Mouse (Mus musculus) kidney, adult 2 months (tissue): ENCODE results near the gene Tmem262. TPM values are rescaled to one million over a fixed set of nuclear protein-coding genes. Genes with fewer than 3 reads are reported as not detected.
"Not testable (repeated sequence)": the region's sequence is repeated elsewhere in the genome, so short reads cannot be mapped to it uniquely, and the experiment has no call there.

Experiments used
- DNase-seq: peaks from one replicate; pipeline ENCODE4 v3.0.0; 2021
- H3K27ac ChIP-seq: fragments of 200-500 bp; 2 replicates; pipeline ENCODE4 v1.5.1; 2012; ENCODE audit warnings: low read depth, low read length, control low read depth, inconsistent platforms; ENCODE audit not compliant: insufficient read depth
- H3K27me3 ChIP-seq: fragments of 200-500 bp; replicated peaks from 2 replicates; pipeline ENCODE4 v1.6.1; 2012; ENCODE audit warnings: mild to moderate bottlenecking, moderate library complexity, low read length, inconsistent platforms; ENCODE audit not compliant: control insufficient read depth, insufficient read depth
- H3K36me3 ChIP-seq: fragments of 200-500 bp; 2 replicates; pipeline ENCODE4 v1.6.1; 2012; ENCODE audit warnings: mild to moderate bottlenecking, moderate library complexity, low read length, inconsistent platforms; ENCODE audit not compliant: control insufficient read depth, insufficient read depth
- H3K4me1 ChIP-seq: fragments of 200-500 bp; 2 replicates; pipeline ENCODE4 v1.6.1; 2011; ENCODE audit warnings: low read length; ENCODE audit not compliant: control insufficient read depth, insufficient read depth
- H3K4me3 ChIP-seq: fragments of 200-500 bp; 2 replicates; pipeline ENCODE4 v1.5.1; 2011; ENCODE audit warnings: mild to moderate bottlenecking, low read depth, low read length, control low read depth; ENCODE audit not compliant: insufficient read depth
- CTCF ChIP-seq: fragments of 200-500 bp; conservative IDR thresholded peaks from 2 replicates; pipeline ENCODE4 v1.5.1; 2011; ENCODE audit warnings: low read depth, mild to moderate bottlenecking, control low read depth, low read length, moderate library complexity, mixed read lengths; ENCODE audit not compliant: insufficient read depth, insufficient read length
- POLR2A ChIP-seq: fragments of 200-500 bp; IDR thresholded peaks from one replicate; pipeline ENCODE4 v1.6.1; 2011; ENCODE audit warnings: low read depth, low read length, control low read depth
- WGBS: fragments of 180-500 bp; shearing (Covaris S2); methylation state at CpG from one replicate; pipeline ENCODE4 v1.1.7; 2018; 5-methylcytosine and 5-hydroxymethylcytosine counted together
- polyA plus RNA-seq: library from polyadenylated mRNA; depleted of rRNA; stranded (reverse); fragments of >200 nt; gene quantifications from 2 replicates; pipeline ENCODE4 v1.2.3, GENCODE M21; 2012

Tmem262 gene
- polyA plus RNA-seq, 1 experiment: 0.58 TPM

DNA sequence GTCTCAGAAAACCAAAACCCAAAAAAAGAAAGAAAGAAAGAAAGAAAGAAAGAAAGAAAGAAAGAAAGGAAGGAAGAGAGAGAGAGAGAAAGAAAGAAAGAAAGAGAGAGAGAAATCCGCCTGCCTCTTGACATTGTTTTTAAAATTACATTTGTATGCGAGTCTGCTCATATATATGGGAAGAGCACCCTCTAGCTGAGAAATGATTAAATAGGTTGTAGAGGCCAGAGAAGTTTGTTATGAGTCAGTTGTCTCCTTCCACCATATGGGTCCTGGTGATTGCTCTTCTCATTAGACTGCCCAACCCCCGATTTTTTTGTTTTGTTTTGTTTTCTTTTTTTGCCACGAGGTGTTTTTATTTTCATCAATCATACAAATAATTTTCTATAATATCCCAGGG, 35.7 kb upstream of the Tmem262 start:
- not testable (repeated sequence) for H3K27ac ChIP-seq, H3K4me3 ChIP-seq, H3K36me3 ChIP-seq, DNase-seq, H3K27me3 ChIP-seq
- peaks cover 12% of the 10 kb centered on the region; the same call in 1 of the 2 replicates for H3K4me1 ChIP-seq
- TF ChIP-seq CTCF: 0 out of 2 replicates have a peak, but pooled peaks have one; percentile 10
- WGBS: 42% methylated on average over 4 of the region's 4 CpGs

DNA sequence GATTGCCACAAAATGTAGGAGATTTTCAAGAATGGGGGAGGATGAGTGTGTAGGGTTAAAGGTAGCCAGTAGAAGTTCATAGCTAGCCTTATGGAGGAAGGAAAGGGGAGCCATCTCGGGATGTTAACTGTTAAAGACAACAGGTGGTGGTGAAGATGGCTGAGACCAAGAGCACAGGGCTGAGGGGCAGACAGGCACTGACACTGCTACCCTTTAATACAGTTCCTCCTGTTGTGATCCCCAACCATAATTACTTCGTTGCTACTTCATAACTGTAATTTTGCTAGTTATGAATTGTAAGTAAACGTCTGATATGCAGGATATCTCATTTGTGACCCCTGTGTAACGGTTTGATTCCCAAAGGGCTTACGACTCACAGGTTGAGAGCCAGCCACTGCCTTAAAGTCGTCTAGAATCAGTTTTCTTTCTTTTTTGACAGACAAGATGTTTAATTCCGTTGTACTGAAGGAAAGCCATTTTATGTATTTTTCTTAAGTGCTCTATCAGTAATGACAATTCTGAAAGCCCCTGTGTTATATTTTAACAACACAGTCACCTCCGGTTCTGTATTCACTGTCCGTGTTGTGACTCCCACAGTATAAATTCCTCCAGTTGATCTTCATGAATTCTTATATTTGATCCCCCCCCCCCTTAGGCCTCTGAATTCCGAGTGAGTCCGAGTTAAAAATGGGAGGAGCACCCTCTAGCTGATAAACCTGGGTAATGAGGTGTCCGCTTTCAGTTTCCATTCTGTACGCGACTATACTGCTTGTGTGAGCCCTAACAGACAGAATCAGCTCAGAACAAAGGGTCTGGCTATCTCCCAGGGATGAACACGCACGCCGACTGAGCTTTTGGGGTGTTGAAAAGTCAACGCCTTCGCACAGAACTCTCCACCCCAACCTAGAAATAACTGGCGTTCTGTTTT, 34.2 kb upstream of the Tmem262 start:
- no peak for DNase-seq
- H3K27me3 ChIP-seq: no peaks in the 10 kb centered on the region
- peak overlapping the region; percentile 94 for H3K27ac ChIP-seq
- H3K4me1 ChIP-seq: peaks cover 12% of the 10 kb centered on the region; the same call in 1 of the 2 replicates
- TF ChIP-seq POLR2A: no peak
- no peak for TF ChIP-seq CTCF
- 13% methylated on average over 20 of the region's 20 CpGs for WGBS
- peak overlapping the region; percentile 80 for H3K4me3 ChIP-seq
- H3K36me3 ChIP-seq: no peaks in the 10 kb centered on the region; the same call in 1 of the 2 replicates

DNA sequence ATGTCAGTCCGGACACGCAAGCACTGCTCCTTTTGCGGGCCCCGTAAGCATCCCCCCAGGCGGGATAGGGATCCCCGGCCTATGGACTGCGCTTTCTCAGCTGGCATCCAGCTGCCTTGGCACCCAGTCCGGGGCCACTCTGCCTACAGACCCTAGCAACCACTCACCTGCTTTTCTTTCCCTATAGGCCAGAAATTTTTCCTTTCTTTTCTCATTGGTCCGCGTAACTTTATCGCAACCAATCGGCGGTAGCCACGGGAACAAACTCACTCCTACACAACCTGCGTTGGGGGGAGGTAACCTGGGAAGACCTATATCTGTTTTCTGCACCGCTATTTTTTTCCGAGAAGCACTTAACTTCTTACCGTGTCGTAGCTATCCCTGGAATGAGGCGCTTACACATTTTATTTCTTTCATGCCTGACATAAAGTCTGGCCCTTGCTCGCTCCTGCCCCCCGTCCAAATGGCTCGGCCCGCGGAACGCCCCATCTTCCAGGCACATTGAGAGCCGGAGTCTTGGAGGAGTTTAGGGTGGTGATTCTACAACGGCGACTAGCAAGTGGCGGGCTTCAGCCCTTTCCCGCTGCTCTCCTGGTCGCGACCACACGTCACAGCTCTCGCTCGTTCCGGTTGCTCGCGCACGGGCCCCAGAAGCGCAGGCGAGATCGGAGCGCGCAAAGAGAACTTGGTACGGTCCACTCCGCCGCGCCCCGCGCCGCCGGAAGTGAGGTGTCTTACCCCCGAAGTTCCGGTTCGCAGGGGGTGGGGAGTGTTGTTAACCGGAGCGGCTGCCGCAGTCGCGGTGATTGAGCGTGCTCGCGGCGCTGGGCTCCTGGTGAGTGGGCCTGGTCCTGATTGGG, 33.3 kb upstream of the Tmem262 start, which contains the start of gene Syvn1:
Gene Syvn1, plus strand, starts transcription at position 283 of the 860 bp plus-strand sequence.
- Histone ChIP-seq H3K4me1 (peaks cover 12% of the 10 kb centered on the region; the same call in 1 of the 2 replicates), H3K4me3 (peak within 1 kb of the TSS; percentile 80), H3K36me3 (no peaks in the 10 kb centered on the region; the same call in 1 of the 2 replicates), H3K27ac (peak within 1 kb of the TSS; percentile 94), H3K27me3 (no peaks in the 10 kb centered on the region)
- WGBS: under 1% methylated on average over 65 of the region's 65 CpGs
- DNase-seq: peak; percentile 98
- peak; percentile 57 for TF ChIP-seq POLR2A
- no peak for TF ChIP-seq CTCF

DNA sequence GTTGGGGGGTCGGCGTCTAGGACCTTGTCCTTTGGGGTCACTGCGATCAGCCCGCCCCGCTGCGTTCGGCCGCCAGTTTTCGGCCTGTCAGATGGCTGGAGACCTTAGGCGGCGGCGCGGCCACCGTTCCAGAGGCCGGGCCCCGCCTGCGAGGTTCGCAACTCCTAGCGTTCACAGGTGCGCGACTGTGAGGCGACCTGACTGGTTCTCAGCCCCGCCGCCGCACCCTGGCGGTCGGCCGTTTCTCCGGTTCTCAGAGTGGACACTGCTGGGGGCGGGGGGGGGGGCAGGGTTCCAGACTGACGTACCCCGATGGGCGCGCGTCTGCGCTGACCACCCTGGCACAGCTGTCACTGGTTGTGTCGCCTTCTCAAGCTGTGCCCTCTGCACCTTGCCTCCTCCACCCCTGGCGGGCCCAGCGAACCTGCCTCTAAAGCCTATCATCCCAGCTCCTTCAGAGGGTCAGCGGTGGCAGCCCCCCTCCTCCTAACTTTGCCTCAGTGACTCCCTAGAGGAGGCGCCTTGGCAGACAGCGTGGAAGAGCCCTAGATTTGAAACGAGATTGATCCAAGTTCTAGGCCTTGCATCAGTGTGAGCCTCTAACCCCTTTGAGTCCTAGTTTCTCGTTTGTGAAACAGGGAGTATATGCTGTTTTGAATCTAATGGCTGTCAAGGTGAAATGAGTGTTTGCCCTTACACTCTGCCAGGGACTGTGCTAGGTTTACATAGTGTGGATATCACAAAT, 32.5 kb upstream of the Tmem262 start:
- WGBS: under 1% methylated on average over 44 of the region's 44 CpGs
- DNase-seq: no peak
- H3K27me3 ChIP-seq: no peaks in the 10 kb centered on the region

DNA sequence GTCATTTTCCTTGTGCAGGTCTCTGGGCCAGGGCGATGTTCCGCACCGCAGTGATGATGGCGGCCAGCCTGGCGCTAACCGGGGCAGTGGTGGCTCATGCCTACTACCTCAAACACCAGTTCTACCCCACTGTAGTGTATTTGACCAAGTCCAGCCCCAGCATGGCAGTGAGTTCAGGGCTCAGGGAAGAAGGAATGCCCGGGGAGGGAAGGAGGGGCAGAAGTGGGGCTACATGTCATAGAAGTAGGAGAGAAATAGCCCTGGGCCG, 32.0 kb upstream of the Tmem262 start:
- TF ChIP-seq POLR2A (no peak), CTCF (no peak)
- Histone ChIP-seq H3K4me1 (peaks cover 12% of the 10 kb centered on the region; the same call in 1 of the 2 replicates), H3K36me3 (peaks cover 1% of the 10 kb centered on the region), H3K27ac (no peak overlapping the region), H3K27me3 (no peaks in the 10 kb centered on the region), H3K4me3 (peak overlapping the region; percentile 80)
- no peak for DNase-seq
- WGBS: 75% methylated on average over 8 of the region's 8 CpGs

More for the DNA sequence above, 32.5 kb upstream of the Tmem262 start:
- H3K4me1 ChIP-seq: peaks cover 12% of the 10 kb centered on the region; the same call in 1 of the 2 replicates
- H3K36me3 ChIP-seq: no peaks in the 10 kb centered on the region; the same call in none of the 2 replicates
- H3K27ac ChIP-seq: peak overlapping the region; percentile 94
- no peak for TF ChIP-seq POLR2A
- no peak for TF ChIP-seq CTCF
- H3K4me3 ChIP-seq: peak overlapping the region; percentile 80

DNA sequence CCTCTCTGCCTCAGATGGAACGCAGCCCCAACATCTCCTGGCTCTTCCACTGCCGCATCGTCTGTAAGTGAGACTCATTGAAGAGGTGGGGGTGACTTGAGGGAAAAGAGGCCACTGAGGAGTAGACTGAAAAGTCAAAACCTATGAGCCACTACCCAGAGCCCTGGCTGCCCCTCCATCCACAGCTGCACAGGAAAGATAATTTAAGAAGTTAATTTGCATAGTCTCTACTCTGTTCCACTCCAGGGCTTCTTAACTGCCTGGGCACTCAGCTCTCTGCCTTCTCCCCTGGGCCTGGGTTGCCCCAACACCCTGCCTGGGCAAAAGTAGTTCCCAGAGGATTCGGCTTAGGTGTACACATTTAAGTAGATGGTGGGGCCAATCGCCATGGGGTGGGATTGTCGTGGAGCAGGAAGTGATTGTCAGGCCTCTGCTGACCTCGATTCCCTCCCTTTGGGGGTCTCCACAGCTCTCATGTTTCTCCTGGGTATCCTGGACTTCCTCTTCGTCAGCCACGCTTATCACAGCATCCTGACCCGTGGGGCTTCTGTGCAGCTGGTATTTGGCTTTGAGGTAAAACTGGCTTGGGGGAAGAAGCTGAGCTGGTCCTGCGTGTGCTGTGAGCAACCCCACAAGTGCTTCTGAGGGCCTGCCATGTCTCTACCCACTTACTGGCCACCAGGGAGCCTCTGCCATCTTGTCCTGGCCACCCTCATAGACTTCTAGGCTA, 31.0 kb upstream of the Tmem262 start:
- TF ChIP-seq CTCF: no peak
- no peak for TF ChIP-seq POLR2A
- H3K27me3 ChIP-seq: no peaks in the 10 kb centered on the region
- DNase-seq: no peak
- H3K4me1 ChIP-seq: peaks cover 12% of the 10 kb centered on the region; the same call in 1 of the 2 replicates
- H3K36me3 ChIP-seq: peaks cover 3% of the 10 kb centered on the region
- 81% methylated on average over 11 of the region's 11 CpGs for WGBS
- no peak overlapping the region for H3K4me3 ChIP-seq
- H3K27ac ChIP-seq: no peak overlapping the region
